Mouse (Mus musculus): ENCODE results near the gene Itgb5. TPM values are rescaled to one million over a fixed set of nuclear protein-coding genes. Genes with fewer than 3 reads are reported as not detected.

Itgb5 gene
- 10 to 100 TPM; 35.6 to 37.1 TPM for total RNA-seq (2021)

- intact Hi-C loops (cut with DNase I) = no loop called here
- DNase-seq (ENCODE audit: low spot score in 2 of 2) = peak; percentile 24 to 43
These were observed at the start of gene Itgb5 for GRCm38 (mm10) chr16:33829301-33829831. Itgb5 (plus strand) TSS chr16:33829665.

GRCm38 (mm10) chr16:33781789-33782728 is 47.4 kb upstream of the Itgb5 start:
- intact Hi-C loops (cut with DNase I) = no loop called here
- no peak for DNase-seq (ENCODE audit: low spot score in 2 of 2)

- no peak for DNase-seq (ENCODE audit: low spot score in 2 of 2)
- intact Hi-C loops (cut with DNase I) = no loop called here
These were observed 46.8 kb upstream of the Itgb5 start for GRCm38 (mm10) chr16:33782729-33783091.

GRCm38 (mm10) chr16:33784547-33784946 is 44.9 kb upstream of the Itgb5 start:
- intact Hi-C loops (cut with DNase I) = no loop called here
- DNase-seq (ENCODE audit: low spot score in 2 of 2) = no peak

- no peak for DNase-seq (ENCODE audit: low spot score in 2 of 2)
- intact Hi-C loops (cut with DNase I) = no loop called here
These were observed 44.3 kb upstream of the Itgb5 start for GRCm38 (mm10) chr16:33785092-33785704.

GRCm38 (mm10) chr16:33786657-33787390 is 42.6 kb upstream of the Itgb5 start:
- DNase-seq (ENCODE audit: low spot score in 2 of 2) = no peak
- intact Hi-C loops (cut with DNase I) = no loop called here

GRCm38 (mm10) chr16:33793846-33794791 is 35.3 kb upstream of the Itgb5 start, which contains the start of gene Muc13:
Muc13 (plus strand) TSS chr16:33794037.
- intact Hi-C loops (cut with DNase I) = no loop called here
- DNase-seq (ENCODE audit: low spot score in 2 of 2) = no peak

- intact Hi-C loops (cut with DNase I) = loop anchor here (5.0 kb wide), 1 partner anchor 33 kb away; no protein-coding TSS in a partner anchor
- no peak for DNase-seq (ENCODE audit: low spot score in 2 of 2)
These were observed 34.4 kb upstream of the Itgb5 start for GRCm38 (mm10) chr16:33795106-33795505.

GRCm38 (mm10) chr16:33795887-33796286 is 33.6 kb upstream of the Itgb5 start:
- intact Hi-C loops (cut with DNase I) = loop anchor here (5.0 kb wide), 1 partner anchor 34 kb away; no protein-coding TSS in a partner anchor
- no peak for DNase-seq (ENCODE audit: low spot score in 2 of 2)

- DNase-seq (ENCODE audit: low spot score in 2 of 2) = no peak
- intact Hi-C loops (cut with DNase I) = loop anchor here (5.0 kb wide), 1 partner anchor 34 kb away; no protein-coding TSS in a partner anchor
These were observed 32.7 kb upstream of the Itgb5 start for GRCm38 (mm10) chr16:33796756-33797155.

- DNase-seq (ENCODE audit: low spot score in 2 of 2) = peak; percentile 22 to 33
- intact Hi-C loops (cut with DNase I) = loop anchor here (5.0 kb wide), 1 partner anchor 36 kb away; no protein-coding TSS in a partner anchor
These were observed 31.6 kb upstream of the Itgb5 start for GRCm38 (mm10) chr16:33797860-33798259.

GRCm38 (mm10) chr16:33810002-33810401 is 19.5 kb upstream of the Itgb5 start:
- no peak for DNase-seq (ENCODE audit: low spot score in 2 of 2)
- intact Hi-C loops (cut with DNase I) = no loop called here

- intact Hi-C loops (cut with DNase I) = no loop called here
- DNase-seq (ENCODE audit: low spot score in 2 of 2) = no peak
These were observed 10.9 kb upstream of the Itgb5 start for GRCm38 (mm10) chr16:33818413-33819165.

- intact Hi-C loops (cut with DNase I) = loop anchor here (1.0 to 5.0 kb wide), 3 partner anchors 131 to 292 kb away; no protein-coding TSS in a partner anchor
- DNase-seq (ENCODE audit: low spot score in 2 of 2) = peak; percentile 78 to 82
These were observed 8.9 kb upstream of the Itgb5 start for GRCm38 (mm10) chr16:33820269-33821178.

- no peak for DNase-seq (ENCODE audit: low spot score in 2 of 2)
- intact Hi-C loops (cut with DNase I) = loop anchor here (5.0 kb wide), 1 partner anchor 288 kb away; no protein-coding TSS in a partner anchor
These were observed 4.9 kb upstream of the Itgb5 start for GRCm38 (mm10) chr16:33824603-33825002.

GRCm38 (mm10) chr16:33828496-33828895 is 969 bp upstream of the Itgb5 start:
- intact Hi-C loops (cut with DNase I) = no loop called here
- DNase-seq (ENCODE audit: low spot score in 2 of 2) = no peak
